Mouse (Mus musculus) heart, adult 9 months (tissue): ENCODE measurements around the gene Tmem263.

Source experiments
- DNase-seq, 2 experiments: peaks; one replicate each; pipeline ENCODE4 v3.0.0; 2022; ENCODE audit warnings: low spot score in 2 of 2

Gene Tmem263

GRCm38 (mm10) chr10:85102247-85103084 is at the start of gene Tmem263, which contains the start of gene Fhl4:
Tmem263 (plus strand) TSS chr10:85102627.
Fhl4 (minus strand) TSS chr10:85102495.
- peak; percentile 80 to 87 for DNase-seq

- no peak for DNase-seq
Observed at GRCm38 (mm10) chr10:85054876-85055275, 47.6 kb upstream of the Tmem263 start.

GRCm38 (mm10) chr10:85071605-85072152 is 30.7 kb upstream of the Tmem263 start:
- no peak for DNase-seq

- peak in 1 of 2 experiments; percentile 19 for DNase-seq
Observed at GRCm38 (mm10) chr10:85101841-85102240, 586 bp upstream of the Tmem263 start.

- DNase-seq = peak; percentile 17 to 23
Observed at GRCm38 (mm10) chr10:85103085-85103885, 858 bp downstream of the Tmem263 start.

GRCm38 (mm10) chr10:85114409-85114808 is 12.0 kb downstream of the Tmem263 start:
- no peak for DNase-seq

- DNase-seq = no peak
Observed at GRCm38 (mm10) chr10:85125184-85125583, 22.8 kb downstream of the Tmem263 start.

- peak; percentile 96 for DNase-seq
Observed at GRCm38 (mm10) chr10:85127395-85128287, 25.2 kb downstream of the Tmem263 start, which contains the start of gene Mterf2. Mterf2 (minus strand) TSS chr10:85128027.

- DNase-seq = no peak
Observed at GRCm38 (mm10) chr10:85128453-85128852, 26.0 kb downstream of the Tmem263 start.

GRCm38 (mm10) chr10:85136573-85136972 is 34.1 kb downstream of the Tmem263 start:
- no peak for DNase-seq

GRCm38 (mm10) chr10:85141465-85141864 is 39.0 kb downstream of the Tmem263 start:
- no peak for DNase-seq

GRCm38 (mm10) chr10:85146282-85146681 is 43.9 kb downstream of the Tmem263 start:
- DNase-seq = no peak

GRCm38 (mm10) chr10:85149226-85149625 is 46.8 kb downstream of the Tmem263 start:
- DNase-seq = no peak

GRCm38 (mm10) chr10:85154195-85154594 is 51.8 kb downstream of the Tmem263 start:
- peak in 1 of 2 experiments; percentile 48 for DNase-seq

GRCm38 (mm10) chr10:85157451-85157850 is 55.0 kb downstream of the Tmem263 start:
- DNase-seq = no peak

- no peak for DNase-seq
Observed at GRCm38 (mm10) chr10:85159989-85160619, 57.7 kb downstream of the Tmem263 start.

GRCm38 (mm10) chr10:85161745-85162351 is 59.4 kb downstream of the Tmem263 start:
- DNase-seq = peak; percentile 38 to 40

- no peak for DNase-seq
Observed at GRCm38 (mm10) chr10:85164791-85165190, 62.4 kb downstream of the Tmem263 start.

GRCm38 (mm10) chr10:85165306-85165705 is 62.9 kb downstream of the Tmem263 start:
- DNase-seq = no peak
